Comparison of ENCODE assay signal across 12 mouse cellular contexts in genomic region chr9:18508098-18508497, GRCm38 (mm10). TPM values are rescaled to one million over a fixed set of nuclear protein-coding genes. Genes with fewer than 3 reads are reported as not detected.
DNase-seq lines count a peak whose midpoint lies in the region; ATAC-seq and TF ChIP-seq lines count a peak whose summit lies in the region.
"Had no signal": no experiment of that assay in that cellular context is flagged by ENCODE, and none has a peak within 500 bp of the region (broad histone marks: within the 10 kb centered on the region; RNA-seq: fewer than 3 reads in every experiment).

No protein-coding gene starts in this region.

- DNase-seq in right cerebral cortex, adult 2 months (ENCODE audit: low spot score in 2 of 2), result peak; percentile 1 to 4
- no peak for DNase-seq in right cerebral cortex, postnatal 25 days
- no peak for DNase-seq in Patski (ENCODE audit: low read depth, low spot score)
- peak; percentile 1 for DNase-seq in right cerebral cortex, postnatal 4 days
- no peak for DNase-seq in spleen, postnatal 4 days (ENCODE audit: low spot score in 2 of 2)
- DNase-seq: cerebellum, postnatal 36 days; heart, postnatal 14 days had no signal

- H3K27me3 ChIP-seq in intestine, postnatal 0 days (replicated peaks; ENCODE audit: control insufficient read depth, insufficient read depth, low read length), result no peaks in the 10 kb centered on the region
- no peaks in the 10 kb centered on the region for H3K27me3 ChIP-seq in intestine, embryonic 15.5 days (replicated peaks)
- no peaks in the 10 kb centered on the region for H3K27me3 ChIP-seq in Patski
- H3K27me3 ChIP-seq: limb, embryonic 12.5 days; lung, embryonic 15.5 days had no signal

- CTCF ChIA-PET in Patski (lab: Charles Lee), result no interaction called here

- H3K4me3 ChIP-seq in intestine, postnatal 0 days (ENCODE audit: low read depth, low read length), result no peak overlapping the region
- no peak overlapping the region for H3K4me3 ChIP-seq in intestine, embryonic 15.5 days (replicated peaks)
- H3K4me3 ChIP-seq: limb, embryonic 12.5 days; lung, embryonic 15.5 days had no signal

- in situ Hi-C loops in Patski (cut with MboI; ENCODE audit: low pct_unique_long_range_greater_than_20kb), result loop anchor here (25.0 kb wide), 1 partner anchor 229 kb away; no protein-coding TSS in a partner anchor

- H3K4me2 ChIP-seq in intestine, postnatal 0 days (replicated peaks; ENCODE audit: low read depth), result no peak overlapping the region
- no peak overlapping the region for H3K4me2 ChIP-seq in intestine, embryonic 15.5 days (replicated peaks)
- H3K4me2 ChIP-seq: limb, embryonic 12.5 days; lung, embryonic 15.5 days had no signal

- H3K36me3 ChIP-seq in intestine, postnatal 0 days (ENCODE audit: control insufficient read depth, insufficient read depth), result no peaks in the 10 kb centered on the region
- no peaks in the 10 kb centered on the region for H3K36me3 ChIP-seq in intestine, embryonic 15.5 days
- H3K36me3 ChIP-seq: limb, embryonic 12.5 days; lung, embryonic 15.5 days had no signal

- H3K27ac ChIP-seq in intestine, postnatal 0 days (ENCODE audit: low read depth, low read length), result no peak overlapping the region
- H3K27ac ChIP-seq in intestine, embryonic 15.5 days, result no peak overlapping the region
- H3K27ac ChIP-seq: limb, embryonic 12.5 days; lung, embryonic 15.5 days had no signal

- H3K4me1 ChIP-seq in intestine, postnatal 0 days (replicated peaks; ENCODE audit: control insufficient read depth, insufficient read depth, low read length), result no peaks in the 10 kb centered on the region
- no peaks in the 10 kb centered on the region for H3K4me1 ChIP-seq in intestine, embryonic 15.5 days (replicated peaks)
- H3K4me1 ChIP-seq: limb, embryonic 12.5 days; lung, embryonic 15.5 days had no signal

- ATAC-seq in intestine, postnatal 0 days, result no peak
- no peak for ATAC-seq in intestine, embryonic 15.5 days
- peak; percentile 60 for ATAC-seq in Patski

- H3K9ac ChIP-seq in intestine, postnatal 0 days (ENCODE audit: low read depth, low read length), result no peak overlapping the region
- H3K9ac ChIP-seq in intestine, embryonic 15.5 days, result no peak overlapping the region
- H3K9ac ChIP-seq: limb, embryonic 12.5 days; lung, embryonic 15.5 days had no signal

- TF ChIP-seq CTCF in intestine, postnatal 0 days (IDR thresholded peaks at IDR 0.05; ENCODE audit: low read depth), result peak; percentile 55
- peak; percentile 40 for TF ChIP-seq CTCF in Patski (IDR thresholded peaks at IDR 0.05)

- 52% methylated on average over 2 of the region's 2 CpGs for WGBS in intestine, postnatal 0 days
- WGBS in intestine, embryonic 15.5 days, result 53% methylated on average over 2 of the region's 2 CpGs

- no peaks in the 10 kb centered on the region for H3K9me3 ChIP-seq in intestine, postnatal 0 days (ENCODE audit: control insufficient read depth)
- no peaks in the 10 kb centered on the region for H3K9me3 ChIP-seq in intestine, embryonic 15.5 days
- H3K9me3 ChIP-seq: limb, embryonic 12.5 days; lung, embryonic 15.5 days had no signal

- POLR2A ChIA-PET in Patski (lab: Charles Lee), result no interaction called here

RNA-seq across cellular contexts. Expression of gene Mbd3l1, which starts 29.9 kb away (rescaled TPM):
- not detected in 2 replicates for polyA plus RNA-seq in intestine, postnatal 0 days (2015; fragmentation: Nextera tagmentation; extraction: Ambion mirVana)
- polyA plus RNA-seq in intestine, embryonic 15.5 days (2015; fragmentation: Nextera tagmentation; extraction: Ambion mirVana), result not detected in 2 replicates
- 0.09 TPM for polyA plus RNA-seq in Patski (2021)
- polyA plus RNA-seq: kidney, embryonic 16.5 days; limb, embryonic 12.5 days; lung, embryonic 15.5 days had no signal

RNA-seq across cellular contexts. Expression of gene Zfp558, which starts 30.0 kb away (rescaled TPM):
- 0.68 and 0.80 TPM in 2 replicates for polyA plus RNA-seq in intestine, postnatal 0 days (2015; fragmentation: Nextera tagmentation; extraction: Ambion mirVana)
- 3.4 and 3.7 TPM in 2 replicates for polyA plus RNA-seq in intestine, embryonic 15.5 days (2015; fragmentation: Nextera tagmentation; extraction: Ambion mirVana)
- polyA plus RNA-seq in Patski (2021), result 3.7 TPM

Comparison
In these comparisons a context has a peak if more than half of its experiments do, and no peak if none do; other contexts are left out.
1. DNase-seq: peak in right cerebral cortex, adult 2 months (2 of 2) and right cerebral cortex, postnatal 4 days (single experiment); none in right cerebral cortex, postnatal 25 days (single experiment), Patski (single experiment) and spleen, postnatal 4 days (0 of 2).